Mouse (Mus musculus) myocyte (in vitro differentiated cells): ENCODE data around the gene Adpgk. TPM values are rescaled to one million over a fixed set of nuclear protein-coding genes. Genes with fewer than 3 reads are reported as not detected.

Source experiments
- H3K27me3 ChIP-seq: one replicate; pipeline ENCODE4 v1.6.1; 2011; ENCODE audit not compliant: control insufficient read depth, insufficient read depth, insufficient read length
- H3K36me3 ChIP-seq: one replicate; pipeline ENCODE4 v1.6.1; 2011; ENCODE audit not compliant: control insufficient read depth, insufficient read depth
- H3K4me2 ChIP-seq: one replicate; pipeline ENCODE4 v1.6.1; 2011; ENCODE audit warnings: low read depth, control low read depth
- H3K4me3 ChIP-seq: one replicate; pipeline ENCODE4 v1.5.1; 2011; ENCODE audit warnings: mild to moderate bottlenecking, control low read depth, moderate library complexity
- H3K79me2 ChIP-seq: one replicate; pipeline ENCODE4 v1.6.1; 2011; ENCODE audit not compliant: control insufficient read depth, insufficient read depth
- H3ac ChIP-seq: one replicate; pipeline ENCODE4 v1.6.1; 2011; ENCODE audit not compliant: control insufficient read depth, insufficient read length
- CEBPB ChIP-seq: IDR thresholded peaks from 2 replicates; pipeline ENCODE4 v1.6.1; 2011; ENCODE audit warnings: mild to moderate bottlenecking, moderate library complexity; ENCODE audit not compliant: poor library complexity, insufficient read depth, severe bottlenecking
- E2F4 ChIP-seq: IDR thresholded peaks from one replicate; pipeline ENCODE4 v1.6.1; 2011; ENCODE audit warnings: mild to moderate bottlenecking, control low read depth, moderate library complexity; ENCODE audit not compliant: insufficient read depth
- MAX ChIP-seq: IDR thresholded peaks from one replicate; pipeline ENCODE4 v1.6.1; 2011; ENCODE audit warnings: low read depth, mild to moderate bottlenecking, control low read depth
- MYOD1 ChIP-seq, 3 experiments: IDR thresholded peaks; one replicate each; pipeline ENCODE4 v1.6.1; 2011; ENCODE audit warnings: control low read depth in 2 of 3, low read depth in 2 of 3, mild to moderate bottlenecking in 2 of 3, moderate library complexity in 1 of 3; ENCODE audit not compliant: insufficient read length in 2 of 3, control insufficient read depth in 1 of 3
- MYOG ChIP-seq, 3 experiments: IDR thresholded peaks; one replicate each; pipeline ENCODE4 v1.6.1; 2011; ENCODE audit warnings: control low read depth in 2 of 3, low read depth in 2 of 3, mild to moderate bottlenecking in 2 of 3; ENCODE audit not compliant: insufficient read length in 2 of 3, control insufficient read depth in 1 of 3, insufficient read depth in 1 of 3
- POLR2A ChIP-seq: IDR thresholded peaks from one replicate; pipeline ENCODE4 v1.6.1; 2011; ENCODE audit warnings: low read depth, mild to moderate bottlenecking, control low read depth, moderate library complexity; ENCODE audit not compliant: insufficient read length
- POLR2AphosphoS2 ChIP-seq: IDR thresholded peaks from one replicate; pipeline ENCODE4 v1.6.1; 2011; ENCODE audit warnings: low read depth, control low read depth; ENCODE audit not compliant: insufficient read length
- REST ChIP-seq: IDR thresholded peaks from one replicate; pipeline ENCODE4 v1.6.1; 2011; ENCODE audit warnings: mild to moderate bottlenecking, control low read depth, moderate library complexity; ENCODE audit not compliant: insufficient read depth, insufficient read length
- SRF ChIP-seq: IDR thresholded peaks from one replicate; pipeline ENCODE4 v1.6.1; 2011; ENCODE audit warnings: low read depth; ENCODE audit not compliant: control insufficient read depth, insufficient read length
- TCF12 ChIP-seq: IDR thresholded peaks from one replicate; pipeline ENCODE4 v1.6.1; 2011; ENCODE audit warnings: mild to moderate bottlenecking, control low read depth; ENCODE audit not compliant: poor library complexity, insufficient read depth, severe bottlenecking
- TCF3 ChIP-seq: IDR thresholded peaks from one replicate; pipeline ENCODE4 v1.6.1; 2011; ENCODE audit warnings: low read depth, control low read depth; ENCODE audit not compliant: insufficient read length
- USF1 ChIP-seq: IDR thresholded peaks from one replicate; pipeline ENCODE4 v1.6.1; 2011; ENCODE audit warnings: low read depth, mild to moderate bottlenecking, control low read depth, moderate library complexity
- polyA plus RNA-seq: library from polyadenylated mRNA; unstranded; fragments of >200 nt; fragmentation: generic; extraction: Trizol; gene quantifications from one replicate; pipeline ENCODE4 v1.2.1, GENCODE M21; 2012; ENCODE audit warnings: missing spikeins

The Adpgk gene
- polyA plus RNA-seq, 1 experiment: 25.4 TPM

DNA sequence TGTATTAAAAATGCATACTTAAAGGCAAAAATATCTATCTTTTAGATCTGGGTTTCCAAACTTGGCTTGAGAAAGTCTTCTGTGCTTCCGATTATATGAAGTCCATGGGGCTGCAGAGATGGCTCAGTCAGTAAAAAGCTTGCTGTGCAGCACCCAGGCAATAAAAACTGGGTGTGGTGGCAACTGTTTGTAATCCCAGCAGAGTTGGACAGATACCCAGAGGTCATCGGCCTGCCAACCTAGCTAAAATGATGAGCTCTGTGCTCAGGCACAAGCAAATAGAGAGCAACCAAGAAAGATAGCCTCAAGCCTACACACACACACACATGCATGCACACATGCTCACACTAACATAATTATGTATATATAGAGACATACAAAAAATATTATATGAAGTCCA lies 13.2 kb upstream of the Adpgk start:
- Histone ChIP-seq H3K4me3 (no peak overlapping the region), H3K36me3 (no peaks in the 10 kb centered on the region), H3ac (no peak overlapping the region), H3K27me3 (no peaks in the 10 kb centered on the region), H3K79me2 (no peaks in the 10 kb centered on the region), H3K4me2 (peak overlapping the region; percentile 1)
- TF ChIP-seq TCF3 (no peak), POLR2AphosphoS2 (no peak), POLR2A (no peak), TCF12 (no peak), MYOD1 (IDR thresholded peaks at IDR 0.05; ENCODE audit: control insufficient read depth in 1 of 3, insufficient read length in 2 of 3, low read depth in 2 of 3) (no peak), SRF (no peak), E2F4 (no peak), MYOG (IDR thresholded peaks at IDR 0.05; ENCODE audit: control insufficient read depth in 1 of 3, insufficient read depth in 1 of 3, insufficient read length in 2 of 3, low read depth in 2 of 3) (no peak), USF1 (no peak), MAX (no peak), REST (no peak)

DNA sequence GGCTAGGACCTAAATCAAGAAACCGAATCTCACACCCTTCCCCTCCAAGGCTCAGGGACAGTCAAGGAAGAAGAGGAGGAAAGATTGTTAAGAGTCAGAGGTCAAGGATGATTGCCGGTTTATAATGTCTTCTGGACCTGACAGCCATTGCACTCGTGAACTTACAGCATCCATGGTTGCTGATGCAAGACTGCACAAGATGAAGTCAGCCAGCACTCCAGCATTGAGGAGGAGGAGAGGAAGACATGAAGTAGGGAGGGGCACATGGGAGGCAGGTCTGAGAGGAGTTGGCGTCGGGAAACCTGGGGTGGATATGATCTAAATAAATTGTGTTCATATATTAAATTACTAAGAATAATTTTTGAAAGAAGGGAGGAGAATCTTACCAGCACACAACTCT lies 12.7 kb upstream of the Adpgk start:
- Histone ChIP-seq H3K4me2 (peak overlapping the region; percentile 1), H3K36me3 (no peaks in the 10 kb centered on the region), H3K4me3 (no peak overlapping the region), H3K27me3 (no peaks in the 10 kb centered on the region), H3K79me2 (no peaks in the 10 kb centered on the region), H3ac (no peak overlapping the region)
- TF ChIP-seq MYOD1 (IDR thresholded peaks at IDR 0.05; ENCODE audit: control insufficient read depth in 1 of 3, insufficient read length in 2 of 3, low read depth in 2 of 3): no peak
- no peak for TF ChIP-seq E2F4
- TF ChIP-seq TCF12: no peak
- peak; percentile 20 for TF ChIP-seq POLR2A
- peak; percentile 64; the same call in 1 of the 2 replicates for TF ChIP-seq CEBPB

DNA sequence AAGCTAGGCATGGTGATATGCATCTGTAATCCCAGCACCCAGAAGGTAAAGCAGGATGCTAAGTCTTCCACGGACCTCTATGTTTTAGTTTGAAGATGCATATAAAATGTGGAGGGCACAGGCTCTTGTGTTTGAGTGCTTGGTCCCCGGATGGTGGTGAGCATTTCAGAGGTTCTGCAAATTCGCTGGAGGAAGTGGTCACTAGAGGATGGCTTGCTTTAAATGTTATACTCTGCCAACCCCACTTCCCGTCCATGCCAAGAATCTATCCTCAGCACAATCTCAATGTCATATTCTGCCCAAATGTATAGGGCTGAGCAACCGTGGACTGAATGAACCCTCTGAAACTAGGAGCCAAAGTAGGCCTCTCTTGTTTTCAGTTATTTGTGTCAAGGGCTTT lies 10.5 kb upstream of the Adpgk start:
- H3K4me2 ChIP-seq: no peak overlapping the region
- no peaks in the 10 kb centered on the region for H3K27me3 ChIP-seq
- H3K79me2 ChIP-seq: no peaks in the 10 kb centered on the region
- no peak for TF ChIP-seq SRF
- no peak for TF ChIP-seq CEBPB
- no peak for TF ChIP-seq USF1
- TF ChIP-seq POLR2A: no peak
- no peak for TF ChIP-seq TCF12
- no peak for TF ChIP-seq MYOG (IDR thresholded peaks at IDR 0.05; ENCODE audit: control insufficient read depth in 1 of 3, insufficient read depth in 1 of 3, insufficient read length in 2 of 3, low read depth in 2 of 3)
- TF ChIP-seq REST: no peak
- TF ChIP-seq MAX: no peak
- no peak for TF ChIP-seq MYOD1 (IDR thresholded peaks at IDR 0.05; ENCODE audit: control insufficient read depth in 1 of 3, insufficient read length in 2 of 3, low read depth in 2 of 3)
- TF ChIP-seq TCF3: no peak
- no peak for TF ChIP-seq E2F4
- TF ChIP-seq POLR2AphosphoS2: no peak
- no peak overlapping the region for H3ac ChIP-seq
- H3K4me3 ChIP-seq: no peak overlapping the region
- no peaks in the 10 kb centered on the region for H3K36me3 ChIP-seq

DNA sequence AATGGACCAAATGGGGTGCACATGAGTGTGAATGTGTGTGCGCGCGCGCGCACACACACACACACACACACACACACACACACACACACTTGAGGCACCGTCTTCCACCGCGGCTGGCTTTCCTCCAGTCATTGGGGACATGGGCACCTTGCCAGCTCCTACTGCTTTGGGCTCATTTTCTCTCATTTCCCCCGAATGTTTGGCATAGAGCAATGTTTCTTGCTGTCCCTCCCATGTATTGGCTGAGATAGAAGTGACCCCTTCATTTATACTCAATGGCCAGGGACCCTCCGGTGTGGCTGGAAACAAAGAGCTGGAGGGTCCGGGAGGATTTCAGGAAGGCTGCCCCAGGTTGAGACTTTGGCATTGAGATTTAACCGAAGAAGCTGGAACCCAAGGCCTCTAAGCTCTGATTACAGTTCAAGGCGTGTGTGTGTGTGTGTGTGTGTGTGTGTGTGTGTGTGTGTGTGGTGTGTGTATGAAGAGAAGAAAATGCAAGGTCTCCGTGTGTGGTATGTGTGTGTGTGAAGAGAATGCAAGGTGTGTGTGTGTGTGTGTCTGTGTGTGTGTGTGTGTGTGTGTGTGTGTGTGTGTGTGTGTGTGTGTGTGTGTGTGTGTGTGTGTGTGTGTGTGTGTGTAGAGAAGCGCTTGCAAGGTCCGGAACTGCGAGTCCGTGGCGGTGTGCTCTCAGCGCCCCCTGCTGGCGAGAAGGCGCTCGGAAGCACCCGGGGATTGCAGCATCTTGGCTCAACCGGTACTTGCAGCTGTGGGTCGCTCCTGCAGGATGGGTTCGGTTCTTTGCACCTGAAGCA lies 9.3 kb upstream of the Adpgk start:
- Histone ChIP-seq H3K4me2 (peak overlapping the region; percentile 8), H3K36me3 (no peaks in the 10 kb centered on the region), H3K27me3 (no peaks in the 10 kb centered on the region), H3K4me3 (no peak overlapping the region), H3ac (no peak overlapping the region), H3K79me2 (no peaks in the 10 kb centered on the region)
- TF ChIP-seq MYOG (IDR thresholded peaks at IDR 0.05; ENCODE audit: control insufficient read depth in 1 of 3, insufficient read depth in 1 of 3, insufficient read length in 2 of 3, low read depth in 2 of 3) (peak in 1 of 3 experiments; percentile 13), CEBPB (peak; percentile 39; the same call in 1 of the 2 replicates), E2F4 (no peak), POLR2AphosphoS2 (no peak)

DNA sequence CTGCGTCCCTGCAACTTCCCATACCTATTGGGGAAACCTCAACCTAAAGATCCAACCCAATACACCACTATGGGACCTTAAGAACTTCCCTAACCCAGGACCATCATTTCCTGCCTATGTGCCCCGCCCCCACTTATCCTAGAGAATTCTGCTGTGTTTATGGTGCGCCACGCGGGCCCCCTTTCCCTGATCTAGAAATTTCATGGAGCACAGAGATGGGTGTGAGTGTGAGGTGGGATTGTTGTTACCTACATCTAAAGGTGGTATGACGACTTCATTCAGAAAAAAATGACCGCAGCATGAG lies 8.7 kb upstream of the Adpgk start:
- H3ac ChIP-seq: no peak overlapping the region
- H3K79me2 ChIP-seq: no peaks in the 10 kb centered on the region
- TF ChIP-seq TCF3 (no peak), POLR2A (no peak), MYOG (IDR thresholded peaks at IDR 0.05; ENCODE audit: control insufficient read depth in 1 of 3, insufficient read depth in 1 of 3, insufficient read length in 2 of 3, low read depth in 2 of 3) (no peak), E2F4 (no peak), CEBPB (no peak), TCF12 (no peak), MAX (no peak), POLR2AphosphoS2 (no peak)
- H3K4me2 ChIP-seq: peak overlapping the region; percentile 8
- H3K36me3 ChIP-seq: no peaks in the 10 kb centered on the region
- H3K27me3 ChIP-seq: no peaks in the 10 kb centered on the region
- H3K4me3 ChIP-seq: no peak overlapping the region
